Mouse (Mus musculus) heart, postnatal 4 days (tissue): Measurements from ENCODE around the gene Tspan14. TPM values are rescaled to one million over a fixed set of nuclear protein-coding genes. Genes with fewer than 3 reads are reported as not detected.
A peak's percentile ranks its signal among the peaks of the same experiment; 100 is the strongest.

Source experiments
- DNase-seq: peaks from one replicate; pipeline ENCODE4 v3.0.0; 2021
- total RNA-seq, 2 experiments: library from RNA; stranded (reverse); gene quantifications; 2 replicates each; pipeline ENCODE4 v1.2.3; 2021

Gene Tspan14
- total RNA-seq, 2 experiments from 2014 or later: 25.9 to 28.6 TPM

DNA sequence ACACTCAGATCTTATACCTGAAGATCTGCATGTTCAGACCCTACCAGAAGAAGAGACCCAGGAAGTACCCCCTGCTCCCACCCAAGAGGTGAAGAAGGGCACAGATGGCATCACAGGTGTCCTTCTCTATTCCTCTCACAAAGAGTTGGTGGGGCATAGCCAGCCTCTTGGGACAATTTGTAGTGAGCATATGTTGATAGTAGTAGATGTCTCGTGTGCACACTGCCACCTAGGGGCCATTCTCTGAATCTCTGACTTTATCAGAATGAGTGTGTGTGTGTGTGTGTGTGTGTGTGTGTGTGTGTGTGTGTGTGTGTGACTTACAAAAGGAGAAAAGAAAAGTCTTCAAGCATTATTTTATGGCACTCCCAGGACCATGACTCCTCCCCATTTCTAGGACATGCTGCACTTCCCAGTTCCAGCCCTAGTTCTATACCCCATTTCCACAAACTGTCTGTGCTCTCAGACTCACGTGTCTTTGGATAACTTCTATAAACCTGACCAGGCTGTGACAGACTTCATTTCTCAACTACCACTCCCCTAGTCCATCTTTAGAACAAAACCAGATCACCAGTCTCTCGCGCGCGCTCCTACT, 8.6 kb upstream of the Tspan14 start:
- DNase-seq: peak; percentile 77

DNA sequence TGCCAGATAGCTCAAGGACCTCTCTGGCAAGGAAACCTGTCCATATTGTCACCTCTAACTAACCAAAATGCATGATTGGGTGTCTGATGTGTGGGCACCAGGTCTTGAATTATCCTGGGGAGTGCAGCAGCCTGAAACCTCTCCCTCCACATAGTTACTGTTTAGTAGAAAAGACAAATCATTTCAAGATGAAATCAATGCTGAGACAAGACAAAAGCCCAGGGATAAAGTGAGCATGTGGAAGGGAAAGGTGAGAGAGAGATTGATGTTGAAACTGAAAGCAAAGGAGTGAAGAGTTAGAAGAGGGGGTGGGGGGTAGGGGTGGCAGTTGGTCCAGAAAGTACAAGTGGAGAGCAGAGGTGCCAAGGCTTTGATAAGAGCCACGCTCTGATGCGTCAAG, 1.4 kb upstream of the Tspan14 start:
- DNase-seq: no peak

DNA sequence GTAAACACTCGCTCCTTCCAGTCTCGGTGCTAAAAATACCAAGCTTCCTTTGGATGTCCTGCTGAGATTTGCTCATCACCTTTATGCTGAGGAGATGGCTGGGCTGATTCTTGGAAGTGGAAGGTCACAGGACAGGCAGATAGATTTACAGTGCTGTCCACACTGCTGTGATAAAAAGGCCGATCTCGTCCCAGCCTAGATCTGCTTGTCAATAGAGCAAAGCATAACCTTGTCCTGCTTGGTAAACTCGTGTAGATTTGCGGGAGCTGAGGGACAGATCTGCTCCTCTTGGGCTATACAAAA, 942 bp upstream of the Tspan14 start:
- no peak for DNase-seq

DNA sequence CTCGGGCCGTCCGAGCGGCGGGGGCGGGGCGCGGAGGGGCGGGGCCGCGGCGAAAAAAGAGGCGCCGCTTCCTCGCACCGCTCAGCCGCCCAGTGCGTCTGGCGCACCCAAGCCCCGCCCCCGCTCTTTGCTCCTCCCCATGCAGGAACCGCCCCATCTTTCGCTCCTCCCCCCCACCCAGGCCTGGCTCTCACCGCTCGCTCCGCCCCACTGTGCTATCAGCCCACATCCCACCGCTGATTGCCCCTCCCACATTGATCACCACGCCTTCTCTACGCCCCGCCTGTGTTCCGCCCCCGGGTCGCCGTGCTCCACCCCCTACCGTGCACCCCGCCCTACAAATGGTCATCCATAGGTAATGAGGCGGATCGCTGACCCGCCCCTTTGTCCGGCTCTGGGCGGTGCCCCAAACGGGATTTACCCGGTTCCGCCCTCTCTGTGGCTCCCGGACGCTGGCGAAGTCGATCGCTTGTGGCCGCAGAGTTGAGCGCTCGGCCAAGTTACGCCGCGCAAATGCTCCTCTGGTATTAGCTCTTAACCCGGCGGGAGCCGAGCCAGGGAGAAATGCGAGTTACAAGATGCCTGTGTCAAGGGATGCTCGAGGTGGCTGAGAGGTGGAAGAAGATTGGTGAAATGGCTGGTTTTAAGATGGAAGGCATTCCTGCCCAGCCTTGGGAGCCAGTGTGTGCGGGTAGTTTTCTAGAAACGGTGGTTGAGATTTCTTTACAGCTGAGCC, 423 bp upstream of the Tspan14 start:
- DNase-seq: peak; percentile 98

DNA sequence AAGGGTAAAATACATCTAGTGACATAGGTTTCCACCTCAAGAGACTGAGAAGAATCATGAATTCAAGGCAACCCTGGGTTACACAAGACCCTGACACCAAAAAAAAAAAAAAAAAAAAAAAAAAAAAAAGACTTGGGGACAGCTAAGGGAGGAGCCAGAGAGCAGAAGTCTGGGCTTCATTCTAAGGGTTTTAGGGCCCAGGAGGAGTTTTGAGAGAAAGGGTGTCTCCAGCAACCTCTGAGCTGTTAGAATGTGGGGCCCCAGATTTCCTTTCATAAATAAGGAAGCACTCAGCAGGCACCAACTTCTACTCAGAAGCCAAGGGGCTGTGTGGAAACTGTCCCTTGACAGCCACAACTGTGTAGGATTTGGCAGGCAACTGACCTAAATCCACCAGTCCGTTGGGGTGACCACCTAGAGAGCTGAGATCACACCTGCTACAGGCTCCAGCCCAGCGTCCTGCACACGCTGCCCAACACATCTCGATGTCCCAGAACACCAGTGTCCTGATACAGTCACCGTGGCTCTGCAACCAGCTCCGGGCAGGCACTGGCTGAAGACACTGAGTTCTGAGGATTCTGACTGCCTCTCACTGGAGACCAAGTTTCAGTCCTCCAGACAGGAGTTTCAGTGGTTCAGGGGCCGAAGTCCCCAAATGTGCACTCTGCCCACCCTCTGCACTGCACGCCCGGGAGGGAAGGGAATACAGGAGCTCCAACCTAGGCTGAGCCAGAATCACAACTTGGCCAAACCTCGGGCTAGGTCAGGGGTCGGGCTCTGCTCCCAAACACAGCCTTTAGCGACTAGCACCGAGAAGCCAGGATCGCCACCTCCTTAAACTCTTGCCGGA, 875 bp downstream of the Tspan14 start:
- DNase-seq: no peak

DNA sequence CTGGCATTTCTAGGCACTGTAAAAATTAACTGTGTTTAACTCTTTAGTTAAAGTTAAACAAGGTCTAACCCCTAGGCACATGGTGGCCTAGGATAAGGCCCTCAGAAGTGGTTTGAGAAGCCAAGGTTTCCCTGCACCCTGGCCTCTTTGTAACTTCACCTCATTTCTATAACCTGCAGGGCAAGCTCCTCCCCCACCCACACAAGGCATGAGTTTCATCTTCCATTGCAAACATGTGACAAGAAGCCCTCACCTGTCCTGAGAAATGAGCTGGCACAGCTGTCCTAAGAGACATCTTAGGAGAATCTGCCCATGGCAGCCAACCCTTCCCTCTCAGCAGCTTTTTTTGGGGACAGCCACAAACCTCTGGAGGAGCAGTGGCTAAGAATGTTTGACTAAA, 1.7 kb downstream of the Tspan14 start:
- DNase-seq: no peak

DNA sequence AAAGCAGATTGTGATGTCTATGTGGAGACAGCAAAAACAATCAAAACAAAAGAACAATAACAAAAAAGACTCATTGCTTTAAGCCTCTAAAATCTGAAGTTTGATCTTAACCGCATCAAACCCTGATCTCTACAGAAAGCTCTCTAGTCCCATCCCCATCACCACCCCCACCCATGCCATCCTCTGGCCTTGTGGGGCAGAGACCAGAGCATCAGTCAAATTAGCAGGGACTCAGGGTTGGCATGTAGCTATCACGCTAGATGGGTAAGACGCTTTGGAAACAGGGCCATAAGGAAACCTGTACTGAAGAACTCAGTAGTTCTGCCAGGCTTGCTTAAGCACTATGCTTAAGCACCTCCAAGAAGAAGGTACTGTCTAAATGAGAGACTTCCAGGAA, 2.4 kb downstream of the Tspan14 start:
- no peak for DNase-seq

DNA sequence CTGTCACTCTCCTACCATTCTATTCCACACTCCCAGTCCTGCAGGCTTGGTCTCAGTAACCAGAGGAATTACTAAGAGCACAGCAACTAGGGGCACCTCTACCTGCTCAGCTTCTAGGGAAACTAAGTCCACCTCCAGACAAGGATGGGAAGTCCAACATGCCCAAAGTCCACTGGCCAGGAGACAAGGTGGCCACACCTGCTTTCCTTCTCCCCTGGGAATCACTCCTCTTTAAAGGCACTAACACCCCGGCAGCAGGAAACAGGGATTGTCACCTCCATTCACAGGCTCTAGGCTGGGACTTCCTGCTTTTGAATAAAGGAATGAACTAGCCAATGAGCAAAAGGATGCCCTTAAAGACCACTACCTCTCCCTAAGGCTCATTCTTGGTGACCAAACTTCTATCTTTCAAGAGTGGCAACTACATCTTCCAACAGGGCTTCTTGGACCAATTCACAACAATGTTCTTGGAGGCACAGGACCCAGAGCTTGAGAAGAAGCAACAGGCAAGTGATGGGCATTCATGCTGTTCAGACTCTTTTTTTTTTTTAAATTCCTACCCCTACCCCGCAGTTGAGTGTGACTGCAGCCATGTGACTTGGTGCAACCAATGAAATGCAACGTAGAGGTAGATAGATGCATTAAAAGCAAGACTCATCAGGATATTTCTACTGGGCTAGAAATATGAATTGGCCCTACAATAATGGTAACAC, 3.0 kb downstream of the Tspan14 start:
- no peak for DNase-seq

DNA sequence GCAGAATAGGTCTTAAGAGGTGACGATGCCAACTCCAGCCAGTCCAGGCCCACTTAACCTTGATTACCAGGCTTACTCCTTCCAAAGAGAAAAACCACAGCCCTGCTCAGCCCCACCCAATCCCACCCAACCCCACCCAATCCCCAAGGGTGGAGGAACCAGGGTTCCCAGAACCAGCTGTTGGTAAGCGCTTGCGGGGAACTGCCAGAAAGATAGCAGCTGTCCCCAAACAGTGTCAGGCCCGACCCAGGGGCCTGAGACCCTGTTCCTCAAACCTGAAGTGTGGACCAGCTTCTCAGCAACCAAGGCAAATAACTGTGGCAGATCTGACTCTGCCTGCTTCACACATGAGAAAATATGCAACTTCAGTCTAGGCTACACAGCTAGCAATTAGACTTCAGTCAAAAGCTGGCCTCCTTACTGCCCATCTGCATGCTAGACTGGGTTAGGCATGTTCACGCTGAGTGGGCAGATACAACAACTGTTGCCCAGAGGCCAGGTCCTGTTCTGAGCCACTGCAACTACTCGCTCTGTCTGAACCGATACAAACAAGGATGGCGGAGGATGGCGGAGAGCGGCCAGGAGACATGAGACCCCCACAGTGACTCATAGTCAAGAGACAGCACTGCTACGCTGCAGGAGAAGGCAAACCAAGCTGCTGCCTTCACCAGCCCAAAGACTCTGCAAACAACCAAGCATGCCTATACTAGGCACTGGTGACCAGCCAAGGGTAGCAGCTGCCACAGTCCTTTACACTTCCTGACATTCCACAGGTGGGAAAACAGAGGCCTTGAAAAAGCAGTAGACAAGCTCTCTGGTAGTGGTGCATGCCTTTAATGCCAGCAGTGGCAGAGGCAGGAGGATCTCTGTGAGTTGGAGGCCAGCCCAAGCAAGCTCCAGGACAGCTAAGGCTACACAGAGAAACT, 4.0 kb downstream of the Tspan14 start:
- DNase-seq: no peak

DNA sequence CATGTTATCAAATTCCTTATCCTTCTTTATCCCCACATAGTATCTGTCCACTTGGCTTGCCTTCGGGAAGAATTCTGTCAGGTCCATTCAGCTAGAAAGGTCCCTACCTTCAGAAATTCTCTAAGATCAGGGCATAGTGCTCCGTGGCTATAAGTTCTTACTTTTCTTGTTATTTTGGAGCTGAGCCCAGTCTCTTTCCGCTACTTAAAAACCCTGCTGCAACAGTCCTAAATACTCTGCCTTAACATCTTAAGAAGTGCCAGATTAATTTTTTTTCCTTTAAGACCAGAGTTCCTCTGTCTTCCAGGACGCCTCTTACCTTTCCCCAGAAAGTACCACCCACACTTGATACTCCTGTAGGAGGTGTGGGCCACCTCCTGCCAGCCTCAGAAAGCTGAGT, 6.4 kb downstream of the Tspan14 start:
- no peak for DNase-seq

DNA sequence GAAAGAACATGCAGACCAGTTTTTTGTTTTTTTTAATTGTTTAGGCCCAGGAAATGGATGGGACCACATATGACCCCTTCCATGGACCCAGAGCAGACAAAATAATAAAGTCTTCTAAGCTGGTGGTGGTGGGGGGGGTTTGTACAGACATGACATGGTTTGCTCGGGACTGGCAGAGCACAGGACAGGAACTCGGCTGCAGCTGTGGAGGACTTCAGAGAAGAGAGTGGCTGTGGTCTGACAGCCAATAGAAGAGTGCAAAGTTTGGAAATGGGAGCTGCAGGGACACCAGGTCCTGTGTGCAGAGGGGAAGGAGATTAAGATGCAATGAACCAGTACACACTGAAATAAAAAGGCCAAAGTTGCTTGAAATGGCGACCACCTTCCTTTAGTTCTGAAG, 7.0 kb downstream of the Tspan14 start:
- DNase-seq: no peak

DNA sequence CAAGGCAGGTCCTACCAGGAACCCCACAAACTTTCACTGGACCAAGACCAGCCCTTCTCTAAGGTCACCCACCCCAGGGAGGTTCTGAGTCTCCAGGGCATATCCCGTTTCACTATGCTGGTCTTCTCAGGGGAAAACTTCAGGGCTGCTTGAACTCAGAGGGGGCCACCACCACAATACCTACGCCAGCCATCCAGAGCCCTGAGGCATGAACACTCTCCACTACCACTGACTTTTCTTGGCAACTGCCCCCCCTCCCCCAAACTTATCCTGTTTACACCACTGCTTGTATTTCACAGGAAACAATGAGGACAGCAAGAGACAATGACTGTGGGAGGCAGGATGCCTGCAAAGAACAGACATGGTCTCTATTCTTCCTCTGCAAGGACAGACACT, 7.6 kb downstream of the Tspan14 start:
- DNase-seq: peak; percentile 38

DNA sequence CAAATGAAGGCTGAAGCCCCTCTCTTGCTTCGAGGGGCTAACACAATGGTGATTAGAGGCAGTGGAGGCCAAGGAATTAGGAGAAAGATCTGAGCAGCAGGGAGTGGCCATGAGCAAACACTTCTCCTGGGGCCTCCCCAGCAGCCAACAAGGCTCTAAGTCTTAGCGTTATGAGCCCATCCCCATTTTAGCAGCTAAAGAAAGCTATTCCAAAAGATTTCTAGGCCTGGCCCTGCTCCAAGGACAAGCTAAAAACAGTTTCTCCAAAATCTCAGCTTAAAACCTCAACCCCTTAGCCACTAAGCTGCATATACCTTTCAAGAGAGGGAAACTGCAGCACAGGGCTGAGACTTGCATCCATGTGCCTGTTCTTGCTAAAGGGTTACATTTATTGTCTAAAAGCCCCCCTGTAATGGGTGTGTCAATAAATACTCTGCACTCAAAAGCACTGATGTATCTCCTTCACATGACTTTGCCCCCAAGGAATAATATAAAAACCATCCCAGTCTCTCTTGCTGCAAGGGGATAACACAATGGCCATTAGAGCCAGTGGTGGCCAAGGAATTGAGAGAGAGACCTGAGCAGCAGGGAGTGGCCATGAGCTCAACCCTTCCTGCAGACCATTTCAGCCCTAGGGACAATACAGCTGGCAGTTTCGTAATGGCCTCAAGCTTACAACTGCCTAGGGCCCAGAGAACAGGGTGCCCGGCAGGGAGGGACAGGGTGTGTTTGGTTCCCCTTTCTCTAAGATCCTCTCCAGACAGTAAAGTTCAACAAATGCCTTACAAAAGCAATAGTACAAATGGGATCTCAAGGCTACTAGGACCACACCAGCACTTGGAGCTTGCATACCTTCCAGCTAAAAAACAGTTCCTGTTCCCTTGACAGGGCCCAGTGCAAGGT, 8.3 kb downstream of the Tspan14 start:
- DNase-seq: peak; percentile 38

DNA sequence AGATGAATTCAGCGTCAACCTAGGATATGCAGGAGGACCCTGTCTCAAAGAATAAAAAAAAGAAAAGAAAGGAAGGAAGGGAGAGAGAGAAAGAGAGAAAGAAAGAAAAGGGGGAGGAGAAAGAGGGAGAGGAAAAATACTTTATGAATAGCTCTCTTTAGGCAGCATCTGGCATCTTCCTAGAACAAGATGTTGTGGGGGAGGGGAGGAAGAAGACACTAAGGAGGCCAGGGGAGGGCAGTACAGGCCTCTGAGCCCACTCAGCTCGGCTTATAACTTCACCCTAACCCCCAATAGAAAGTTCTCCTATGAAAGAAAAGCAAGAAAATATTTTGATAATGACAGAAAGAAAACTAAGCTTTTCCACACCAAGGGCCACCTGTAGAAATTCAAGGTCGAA, 9.0 kb downstream of the Tspan14 start:
- no peak for DNase-seq

DNA sequence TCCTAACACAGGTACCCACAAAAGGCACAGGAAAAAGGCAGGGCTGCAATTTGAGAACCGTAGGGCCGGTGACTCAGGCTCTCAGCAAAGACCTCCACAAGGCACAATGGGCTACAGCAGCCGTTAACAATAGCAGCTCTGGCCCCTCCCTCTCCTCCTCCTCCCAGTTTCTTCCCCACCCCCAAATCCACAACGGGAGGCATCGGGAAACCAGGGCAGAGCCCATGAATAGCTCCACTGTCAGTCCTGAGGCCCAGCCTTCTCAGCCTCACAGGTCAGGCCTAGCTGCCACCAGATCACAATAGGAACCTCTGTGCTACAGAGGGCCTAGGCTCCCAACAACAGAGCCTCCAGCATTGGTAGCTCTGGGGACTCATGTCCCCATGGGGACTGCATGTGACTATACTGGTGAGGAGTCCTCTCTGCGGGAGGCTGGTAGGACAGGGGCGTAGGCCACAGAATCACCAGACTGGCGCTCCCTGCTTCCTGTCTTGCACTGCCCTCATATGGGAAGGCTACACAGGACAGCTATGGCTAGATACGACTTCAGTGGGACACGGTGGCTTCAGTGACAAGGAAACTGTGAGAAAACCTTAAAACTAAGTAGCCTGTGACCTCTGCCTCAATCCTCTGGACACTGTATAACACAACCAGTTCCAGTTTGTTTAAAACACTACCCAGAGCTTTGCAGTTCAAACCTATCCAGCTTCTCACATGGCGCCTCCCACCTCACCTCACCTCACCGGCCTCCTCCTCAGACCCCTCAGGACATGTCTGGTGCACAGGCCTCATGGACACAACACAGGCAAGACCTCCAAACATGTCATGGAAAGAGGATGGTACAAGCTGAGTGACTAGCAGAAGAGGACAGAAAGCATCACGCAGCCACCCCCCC, 10.1 kb downstream of the Tspan14 start:
- DNase-seq: peak; percentile 50

DNA sequence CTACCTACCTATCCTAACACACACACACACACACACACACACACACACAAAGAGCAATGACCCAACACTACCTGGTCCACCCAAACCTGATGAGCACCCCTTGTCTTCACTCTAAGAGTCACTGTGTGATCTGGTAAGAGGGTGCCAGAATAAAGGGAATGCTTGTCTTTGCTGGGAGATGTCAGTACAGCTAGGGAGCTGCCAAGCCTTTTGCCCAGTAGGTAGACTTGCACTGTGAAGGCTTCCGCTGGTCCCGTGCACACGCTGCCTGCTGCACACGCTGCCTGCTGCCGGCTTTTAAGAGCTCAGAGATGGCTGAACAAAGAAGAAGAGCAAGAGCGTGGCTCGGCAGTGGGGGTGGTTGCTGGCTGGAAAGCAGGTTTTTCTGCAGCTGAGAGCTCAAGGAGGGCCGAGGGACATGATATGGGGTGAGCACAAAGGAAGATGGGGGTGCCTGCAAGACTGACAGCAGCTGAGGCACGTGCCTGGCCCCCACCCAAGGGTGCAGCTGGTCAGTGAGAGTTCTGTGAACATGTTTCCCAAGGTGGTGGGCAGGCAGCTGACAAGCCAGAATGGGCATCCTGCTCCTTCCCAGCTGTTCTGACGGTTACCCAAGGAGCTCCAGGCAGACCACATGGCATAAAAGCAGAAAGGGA, 10.9 kb downstream of the Tspan14 start:
- peak; percentile 48 for DNase-seq

DNA sequence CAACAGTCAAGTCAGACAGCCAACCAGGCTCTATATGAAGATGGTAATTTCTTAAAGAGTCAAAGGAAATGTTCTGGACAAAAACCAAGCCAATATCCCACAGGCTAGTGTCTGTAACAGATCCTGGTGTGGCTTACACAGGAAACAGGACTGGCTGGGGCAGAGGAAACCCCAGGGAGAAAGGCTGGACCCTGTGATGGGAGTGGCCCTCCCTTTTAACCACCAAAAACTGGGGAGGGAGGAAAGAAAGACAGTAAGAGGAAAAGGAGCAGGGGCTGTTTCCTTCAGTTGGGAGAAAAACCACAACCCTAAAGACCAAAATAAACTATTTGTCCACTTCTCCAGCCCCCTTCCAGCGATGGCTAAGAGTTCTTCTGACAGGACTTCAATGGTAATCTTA, 11.5 kb downstream of the Tspan14 start:
- no peak for DNase-seq

DNA sequence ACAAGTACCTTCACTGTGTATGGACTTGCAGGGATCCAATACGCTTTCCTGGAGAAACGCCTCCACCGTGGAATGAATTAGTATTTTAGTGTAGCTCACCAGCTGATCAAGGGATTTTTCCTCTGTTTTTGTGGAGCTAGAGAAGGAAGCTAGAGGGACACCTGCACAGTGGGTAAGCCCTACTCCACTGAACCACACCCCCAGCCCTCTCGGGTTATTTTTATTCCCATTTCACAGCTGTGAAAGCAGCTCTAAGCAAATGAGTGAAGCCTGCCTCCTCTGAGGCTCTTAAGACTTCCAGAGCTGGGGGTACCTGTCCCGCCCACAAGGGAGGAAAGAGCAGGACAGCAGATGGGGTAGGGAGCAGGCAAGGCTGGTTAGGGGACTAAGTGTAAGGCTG, 13.2 kb downstream of the Tspan14 start:
- DNase-seq: no peak

DNA sequence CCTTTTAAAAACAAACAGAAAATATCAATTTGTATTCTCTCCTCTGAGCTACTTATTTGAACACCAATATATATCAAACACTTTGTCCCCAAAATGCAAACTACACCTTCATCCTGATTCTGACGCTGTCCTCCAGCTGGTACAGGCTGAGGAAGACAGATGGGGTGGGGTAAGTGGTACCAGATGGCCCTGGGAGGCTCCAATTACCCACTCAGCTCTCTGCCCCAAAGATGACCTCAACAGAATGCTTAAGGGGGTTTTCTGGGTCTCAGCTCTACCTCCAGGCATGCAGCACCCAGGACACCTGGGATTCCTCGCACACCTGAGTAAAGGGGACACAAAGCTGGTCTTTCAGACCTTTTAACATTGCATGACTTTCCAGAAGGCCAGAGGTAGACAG, 13.9 kb downstream of the Tspan14 start:
- DNase-seq: no peak
